Mouse (Mus musculus) brain, adult 2 months (tissue): ENCODE measurements around the gene Smad6.

Experiments
- DNase-seq: peaks from one replicate; pipeline ENCODE4 v3.0.0; 2011; ENCODE audit warnings: low read depth, low spot score

The Smad6 gene

GRCm38 (mm10) chr9:63915976-63916375, 105.9 kb downstream of the Smad6 start:
- DNase-seq, result peak; percentile 53

- DNase-seq, result no peak
These were observed 106.9 kb downstream of the Smad6 start for GRCm38 (mm10) chr9:63914944-63915343.

- DNase-seq, result peak; percentile 28
These were observed 109.8 kb downstream of the Smad6 start for GRCm38 (mm10) chr9:63912051-63912450.

- DNase-seq, result peak; percentile 83
These were observed 112.2 kb downstream of the Smad6 start for GRCm38 (mm10) chr9:63909618-63910017.

- no peak for DNase-seq
These were observed 117.3 kb downstream of the Smad6 start for GRCm38 (mm10) chr9:63904543-63904942.
